Mouse (Mus musculus): ENCODE results near the gene Rhebl1. TPM values are rescaled to one million over a fixed set of nuclear protein-coding genes. Genes with fewer than 3 reads are reported as not detected.
"Not testable (repeated sequence)": the region's sequence is repeated elsewhere in the genome, so short reads cannot be mapped to it uniquely, and the experiment has no call there.

The Rhebl1 gene
- polyA plus RNA-seq, 1 experiment from 2014 or later, result 20.1 TPM

DNA sequence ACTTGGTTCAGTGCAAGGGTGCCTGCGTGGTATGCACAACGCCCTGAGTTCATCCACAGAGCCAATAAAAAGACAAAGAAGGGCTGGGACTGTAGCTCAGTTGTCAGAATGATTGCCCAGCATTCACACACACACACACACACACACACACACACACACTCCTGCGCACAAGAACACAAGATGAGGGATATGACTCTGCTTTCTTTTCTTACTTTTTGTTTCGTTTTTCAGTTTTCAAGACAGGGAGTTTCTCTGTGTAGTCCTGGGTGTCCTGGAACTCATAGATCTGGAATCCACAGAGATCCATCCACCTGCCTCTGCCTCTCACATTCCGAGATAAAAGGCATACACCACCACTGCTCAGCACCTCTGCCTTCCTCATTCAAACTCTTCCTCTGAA is 33.2 kb upstream of the Rhebl1 start:
- Histone ChIP-seq H3K36me3 (peaks cover 12% of the 10 kb centered on the region), H3K4me1 (peaks cover 10% of the 10 kb centered on the region; the same call in 1 of the 2 replicates), H3K27ac (replicated peaks) (no peak overlapping the region), H3K4me3 (no peak overlapping the region), H3K9me3 (no peaks in the 10 kb centered on the region), H3K9ac (replicated peaks) (no peak overlapping the region), H3K27me3 (no peaks in the 10 kb centered on the region), H3K4me2 (replicated peaks) (no peak overlapping the region)
- WGBS, result 87% methylated on average over 5 of the region's 5 CpGs
- no peak for ATAC-seq (ENCODE audit: low FRiP score, low read depth)

DNA sequence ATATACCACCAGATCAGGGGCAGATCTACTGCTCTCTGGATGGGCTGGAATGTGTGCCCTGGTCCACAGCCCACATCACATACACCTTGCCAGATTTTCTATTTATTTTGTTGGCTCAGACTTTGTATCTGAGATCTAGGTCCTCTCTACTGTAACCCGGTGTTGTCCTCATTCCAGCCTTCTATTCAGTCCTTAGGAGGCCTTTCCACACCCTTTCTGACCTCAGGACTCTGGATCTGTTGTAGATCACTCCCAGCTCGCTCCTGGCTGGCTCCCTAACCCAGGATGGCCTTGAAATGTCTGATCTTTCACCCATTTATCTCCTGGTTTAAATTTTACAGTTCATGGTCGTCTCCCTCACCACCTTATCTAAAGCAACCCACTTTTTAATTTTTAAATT is 30.3 kb upstream of the Rhebl1 start:
- Histone ChIP-seq H3K27ac (replicated peaks) (no peak overlapping the region), H3K4me1 (peaks cover 8% of the 10 kb centered on the region; the same call in 1 of the 2 replicates), H3K27me3 (no peaks in the 10 kb centered on the region), H3K9ac (replicated peaks) (no peak overlapping the region), H3K4me2 (replicated peaks) (no peak overlapping the region), H3K4me3 (no peak overlapping the region), H3K36me3 (no peaks in the 10 kb centered on the region), H3K9me3 (no peaks in the 10 kb centered on the region)
- ATAC-seq (ENCODE audit: low FRiP score, low read depth), result no peak
- 77% methylated on average over 3 of the region's 3 CpGs for WGBS

DNA sequence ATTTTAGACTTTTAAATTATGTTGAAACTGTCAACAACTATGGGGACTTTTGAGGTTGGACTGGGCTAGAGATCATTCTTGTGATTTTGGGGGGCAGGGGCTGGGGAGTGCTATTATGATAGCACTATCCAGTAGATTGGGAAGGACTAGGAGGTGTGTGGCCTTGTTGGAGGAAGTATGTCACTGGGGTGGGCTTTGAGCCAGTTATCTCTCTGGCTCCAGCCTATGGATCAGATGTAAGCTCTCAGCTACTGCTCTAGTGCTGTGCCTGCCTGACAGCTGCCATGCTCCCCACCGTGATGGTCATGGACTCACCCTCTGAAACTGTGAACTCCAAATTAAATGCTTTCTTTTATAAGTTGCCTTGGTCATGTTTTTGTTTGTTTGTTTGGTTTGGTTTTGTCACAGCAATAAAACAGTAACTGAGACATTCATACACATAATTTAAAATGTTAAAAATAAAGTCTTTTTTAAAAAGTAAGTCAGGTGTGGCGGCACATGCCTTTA is 28.7 kb upstream of the Rhebl1 start:
- H3K27ac ChIP-seq (replicated peaks), result no peak overlapping the region
- H3K27me3 ChIP-seq, result no peaks in the 10 kb centered on the region
- H3K4me2 ChIP-seq (replicated peaks), result no peak overlapping the region
- peaks cover 7% of the 10 kb centered on the region for H3K4me1 ChIP-seq
- H3K9me3 ChIP-seq, result no peaks in the 10 kb centered on the region
- no peak for ATAC-seq (ENCODE audit: low FRiP score, low read depth)
- no peaks in the 10 kb centered on the region for H3K36me3 ChIP-seq
- no peak overlapping the region for H3K4me3 ChIP-seq
- no peak overlapping the region for H3K9ac ChIP-seq (replicated peaks)
- WGBS, result 86% methylated on average over 2 of the region's 2 CpGs

DNA sequence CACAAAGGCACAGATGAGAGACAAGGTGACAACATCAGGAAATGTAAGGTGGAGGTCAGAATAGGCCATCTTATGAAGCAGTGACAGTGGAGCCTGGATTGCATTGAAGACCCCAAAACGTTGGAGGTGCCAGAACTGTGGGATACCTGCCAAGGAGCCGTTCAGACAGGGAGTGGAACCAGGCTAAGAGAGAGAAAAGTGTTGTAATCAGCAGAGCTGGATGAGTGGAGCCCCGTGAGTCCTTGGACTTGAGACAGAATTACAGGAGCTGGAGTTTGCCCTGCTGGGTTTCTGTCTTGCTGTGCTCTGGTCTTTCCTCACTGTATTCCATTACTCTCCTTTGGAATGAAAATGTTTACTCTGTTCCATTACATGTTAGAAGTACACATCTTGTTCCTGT is 28.2 kb upstream of the Rhebl1 start:
- H3K4me1 ChIP-seq, result peaks cover 7% of the 10 kb centered on the region
- H3K27ac ChIP-seq (replicated peaks), result no peak overlapping the region
- H3K9ac ChIP-seq (replicated peaks), result no peak overlapping the region
- 74% methylated on average over 3 of the region's 3 CpGs for WGBS
- no peak for ATAC-seq (ENCODE audit: low FRiP score, low read depth)
- no peak overlapping the region for H3K4me3 ChIP-seq
- H3K27me3 ChIP-seq, result no peaks in the 10 kb centered on the region
- no peaks in the 10 kb centered on the region for H3K36me3 ChIP-seq
- H3K4me2 ChIP-seq (replicated peaks), result no peak overlapping the region
- no peaks in the 10 kb centered on the region for H3K9me3 ChIP-seq

DNA sequence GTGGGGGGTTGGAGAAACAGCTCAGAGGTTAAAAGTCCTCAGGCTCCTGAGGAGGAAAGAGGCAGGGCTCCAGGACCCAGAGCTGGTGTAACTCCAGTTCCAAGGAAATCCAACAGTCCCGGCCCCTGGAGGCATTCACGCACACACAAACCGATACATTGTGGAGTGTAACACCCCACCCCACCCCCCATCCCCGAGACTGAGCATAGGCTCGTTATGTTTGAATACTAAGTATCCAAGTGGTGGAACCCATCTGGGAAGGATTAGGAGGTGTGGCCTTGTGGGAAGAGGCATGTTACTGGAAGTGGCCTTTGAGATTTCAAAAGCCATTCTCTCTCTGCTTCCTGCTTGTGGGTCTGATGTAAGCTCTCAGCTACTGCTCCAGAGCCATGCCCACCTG is 27.2 kb upstream of the Rhebl1 start:
- no peak overlapping the region for H3K4me2 ChIP-seq (replicated peaks)
- no peaks in the 10 kb centered on the region for H3K9me3 ChIP-seq
- 78% methylated on average over 5 of the region's 5 CpGs for WGBS
- no peaks in the 10 kb centered on the region for H3K27me3 ChIP-seq
- ATAC-seq (ENCODE audit: low FRiP score, low read depth), result no peak
- no peak overlapping the region for H3K27ac ChIP-seq (replicated peaks)
- no peaks in the 10 kb centered on the region for H3K36me3 ChIP-seq
- H3K9ac ChIP-seq (replicated peaks), result no peak overlapping the region
- no peak overlapping the region for H3K4me3 ChIP-seq
- peaks cover 12% of the 10 kb centered on the region for H3K4me1 ChIP-seq

DNA sequence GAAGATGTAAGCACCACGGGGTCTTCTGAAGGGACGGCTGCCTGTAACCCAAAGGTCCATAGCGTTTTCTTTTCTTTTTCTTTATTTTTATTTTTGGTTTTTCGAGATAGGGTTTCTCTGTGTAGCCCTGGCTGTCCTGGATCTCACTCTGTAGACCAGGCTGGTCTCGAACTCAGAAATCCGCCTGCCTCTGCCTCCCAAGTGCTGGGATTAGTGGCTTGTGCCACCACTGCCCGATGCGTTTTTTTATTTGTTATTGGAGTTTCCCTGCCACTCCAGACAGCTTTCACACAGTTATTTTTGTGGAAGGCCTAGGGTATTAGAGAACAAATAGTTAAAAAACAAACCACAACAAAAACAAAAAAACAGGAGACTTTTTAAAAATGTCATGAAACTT is 24.2 kb upstream of the Rhebl1 start:
- 24% methylated on average over 8 of the region's 8 CpGs for WGBS
- H3K4me2 ChIP-seq (replicated peaks), result peak overlapping the region; percentile 86
- ATAC-seq (ENCODE audit: low FRiP score, low read depth); H3K9me3 ChIP-seq; H3K27me3 ChIP-seq: not testable (repeated sequence)
- H3K36me3 ChIP-seq, result peaks cover 14% of the 10 kb centered on the region
- H3K4me3 ChIP-seq, result peak overlapping the region; percentile 91
- H3K27ac ChIP-seq (replicated peaks), result peak overlapping the region; percentile 36
- peak overlapping the region; percentile 91 for H3K9ac ChIP-seq (replicated peaks)
- H3K4me1 ChIP-seq, result peaks cover 30% of the 10 kb centered on the region

DNA sequence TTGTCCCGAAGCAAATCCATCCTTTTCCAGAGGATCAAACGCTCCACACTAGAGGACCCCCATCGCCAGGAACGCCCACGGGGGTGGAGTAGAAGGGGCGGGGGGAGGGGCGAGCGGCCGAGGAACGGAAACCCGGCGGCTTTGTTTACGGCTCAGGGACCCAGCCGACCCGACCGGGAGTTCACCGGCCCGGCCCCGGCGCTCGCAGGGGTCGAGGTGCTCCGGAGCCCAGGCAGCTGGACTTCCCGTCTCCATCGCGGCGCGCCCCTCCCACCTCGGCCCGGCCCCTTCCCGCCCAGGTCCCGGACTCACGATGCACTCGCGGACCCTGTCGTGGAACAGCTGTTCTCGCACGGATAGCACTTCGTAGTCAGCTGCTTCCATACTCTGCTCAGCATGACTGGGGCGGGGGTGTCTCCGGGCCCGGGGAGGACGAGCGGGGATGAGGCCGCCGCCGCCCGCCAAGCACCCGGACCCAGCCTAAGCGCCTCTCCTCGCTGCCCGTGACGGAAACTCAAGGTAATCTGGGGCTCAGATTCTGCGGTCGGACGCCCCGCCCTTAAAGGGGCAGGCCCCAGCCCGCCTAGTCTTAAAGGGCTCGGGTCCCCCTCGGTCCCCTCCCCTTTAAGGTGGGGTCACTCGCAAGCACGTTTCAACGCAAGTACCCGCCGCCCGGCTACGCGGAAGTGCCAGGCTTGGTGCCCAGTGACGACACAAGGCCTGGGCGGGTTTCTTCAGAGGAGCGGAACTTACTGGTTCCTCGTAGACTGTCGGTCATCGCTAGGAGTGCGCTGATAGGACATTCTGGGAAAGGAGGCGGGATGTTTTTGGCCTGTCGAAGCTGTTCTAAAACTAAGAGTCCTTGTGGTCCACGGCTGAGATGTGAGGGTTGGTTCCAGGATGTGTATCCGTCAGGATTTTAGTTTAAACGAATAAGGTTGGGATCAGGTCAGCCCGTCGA is 23.5 kb upstream of the Rhebl1 start, which contains the start of gene Lmbr1l:
TSS of gene Lmbr1l (minus strand) at position 694 of the 961 bp plus-strand sequence.
- peak; percentile 98 for ATAC-seq (ENCODE audit: low FRiP score, low read depth)
- Histone ChIP-seq H3K9me3 (no peaks in the 10 kb centered on the region), H3K9ac (replicated peaks) (peak within 1 kb of the TSS; percentile 91), H3K4me1 (peaks cover 30% of the 10 kb centered on the region), H3K4me2 (replicated peaks) (peak within 1 kb of the TSS; percentile 86), H3K27ac (replicated peaks) (peak within 1 kb of the TSS; percentile 96), H3K27me3 (no peaks in the 10 kb centered on the region), H3K4me3 (peak within 1 kb of the TSS; percentile 91), H3K36me3 (peaks cover 21% of the 10 kb centered on the region)
- WGBS, result under 1% methylated on average over 82 of the region's 82 CpGs

DNA sequence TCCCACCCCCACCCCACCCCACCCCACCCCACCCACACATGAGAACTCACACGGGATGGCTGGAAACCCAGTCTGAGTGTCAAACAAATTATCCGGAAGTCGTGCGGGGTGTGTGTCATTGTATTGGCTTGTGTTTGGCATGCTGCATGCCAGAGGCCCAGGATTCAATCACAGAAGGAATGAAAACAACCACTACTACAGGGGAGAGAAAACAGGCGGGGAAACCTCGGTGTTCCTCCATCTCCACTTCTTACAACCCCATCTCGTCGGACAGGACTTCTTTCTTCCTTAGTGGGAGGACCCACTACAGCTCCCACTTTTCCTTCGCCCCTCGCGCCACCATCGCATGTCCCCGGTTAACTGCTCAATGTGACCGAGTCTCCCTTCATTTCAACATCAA is 22.8 kb upstream of the Rhebl1 start:
- WGBS, result under 1% methylated on average over 14 of the region's 14 CpGs
- Histone ChIP-seq H3K36me3 (peaks cover 28% of the 10 kb centered on the region), H3K27ac (replicated peaks) (peak overlapping the region; percentile 96), H3K9ac (replicated peaks) (peak overlapping the region; percentile 91), H3K4me3 (peak overlapping the region; percentile 91), H3K9me3 (no peaks in the 10 kb centered on the region), H3K27me3 (no peaks in the 10 kb centered on the region), H3K4me2 (replicated peaks) (peak overlapping the region; percentile 86), H3K4me1 (peaks cover 30% of the 10 kb centered on the region)
- no peak for ATAC-seq (ENCODE audit: low FRiP score, low read depth)

DNA sequence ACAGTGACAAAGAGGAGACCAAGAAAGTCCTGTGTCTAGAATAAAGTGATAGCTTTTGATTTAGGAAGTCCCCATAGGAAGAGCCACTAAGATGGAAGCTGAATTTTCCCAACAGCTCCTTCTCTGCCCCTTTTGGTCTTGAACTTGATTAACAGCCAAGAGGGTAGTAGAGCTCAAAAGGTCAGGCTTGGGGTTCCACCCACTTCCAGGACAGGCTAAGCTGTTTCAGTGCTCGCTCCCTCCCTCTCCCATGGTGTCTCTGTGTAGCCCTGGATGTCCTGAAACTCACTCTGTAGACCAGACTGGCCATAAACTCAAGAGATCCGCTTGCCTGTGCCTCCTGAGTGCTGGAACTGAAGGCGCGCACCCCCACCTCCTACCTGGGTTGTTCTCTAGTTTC is 21.7 kb upstream of the Rhebl1 start:
- Histone ChIP-seq H3K9ac (replicated peaks) (peak overlapping the region; percentile 91), H3K9me3 (no peaks in the 10 kb centered on the region), H3K4me1 (peaks cover 30% of the 10 kb centered on the region), H3K4me3 (peak overlapping the region; percentile 91), H3K36me3 (peaks cover 39% of the 10 kb centered on the region), H3K27me3 (no peaks in the 10 kb centered on the region), H3K27ac (replicated peaks) (no peak overlapping the region), H3K4me2 (replicated peaks) (peak overlapping the region; percentile 86)
- no peak for ATAC-seq (ENCODE audit: low FRiP score, low read depth)
- 91% methylated on average over 4 of the region's 4 CpGs for WGBS

DNA sequence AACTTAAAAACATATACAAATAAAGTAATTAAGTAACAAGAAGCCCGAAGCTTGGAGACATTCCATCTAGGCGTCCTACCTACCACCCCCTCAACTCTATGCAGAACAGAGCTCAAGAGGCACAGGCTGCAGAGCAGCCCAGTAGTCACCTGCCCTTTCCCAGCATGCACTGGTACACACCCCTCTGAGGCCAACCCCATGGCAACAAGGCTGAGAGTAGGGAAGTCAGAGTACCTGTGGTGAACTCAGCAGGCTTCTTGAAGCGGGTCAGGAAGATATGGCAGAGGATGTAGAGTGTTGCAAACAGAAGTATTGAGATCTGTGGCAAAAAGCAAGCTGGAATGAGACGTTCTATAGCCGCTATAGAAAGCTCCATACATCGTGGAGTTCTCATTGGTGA is 20.6 kb upstream of the Rhebl1 start:
- Histone ChIP-seq H3K27ac (replicated peaks) (no peak overlapping the region), H3K4me3 (no peak overlapping the region), H3K4me1 (peaks cover 30% of the 10 kb centered on the region), H3K9ac (replicated peaks) (no peak overlapping the region), H3K9me3 (no peaks in the 10 kb centered on the region), H3K36me3 (peaks cover 50% of the 10 kb centered on the region), H3K4me2 (replicated peaks) (no peak overlapping the region), H3K27me3 (no peaks in the 10 kb centered on the region)
- ATAC-seq (ENCODE audit: low FRiP score, low read depth), result no peak
- WGBS, result 89% methylated on average over 6 of the region's 6 CpGs

DNA sequence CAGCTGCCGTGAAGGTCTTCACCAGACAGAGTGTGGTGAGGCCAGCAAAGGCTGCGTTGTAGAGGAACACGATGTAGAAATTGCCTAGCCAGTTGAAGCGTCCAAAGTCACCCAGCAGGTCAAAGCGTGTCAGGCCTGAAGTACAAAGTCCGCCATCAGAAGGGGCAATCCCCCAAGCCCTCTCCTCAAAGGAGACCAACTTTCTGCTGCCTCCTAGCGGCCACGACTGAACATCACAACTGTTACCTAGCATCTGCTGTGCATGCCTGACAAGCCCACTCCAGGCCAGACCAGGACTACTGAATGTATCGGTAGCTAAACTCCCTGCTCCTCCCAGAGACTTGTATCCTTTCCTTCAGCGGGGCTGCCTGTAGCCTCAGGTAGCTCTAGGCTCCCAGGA is 10.4 kb upstream of the Rhebl1 start:
- Histone ChIP-seq H3K27ac (replicated peaks) (no peak overlapping the region), H3K4me1 (no peaks in the 10 kb centered on the region), H3K9ac (replicated peaks) (no peak overlapping the region), H3K4me3 (no peak overlapping the region), H3K36me3 (peaks cover 64% of the 10 kb centered on the region), H3K4me2 (replicated peaks) (no peak overlapping the region), H3K27me3 (peaks cover 11% of the 10 kb centered on the region), H3K9me3 (no peaks in the 10 kb centered on the region)
- ATAC-seq (ENCODE audit: low FRiP score, low read depth), result no peak
- 27% methylated on average over 10 of the region's 10 CpGs for whole genome bisulfite sequencing

DNA sequence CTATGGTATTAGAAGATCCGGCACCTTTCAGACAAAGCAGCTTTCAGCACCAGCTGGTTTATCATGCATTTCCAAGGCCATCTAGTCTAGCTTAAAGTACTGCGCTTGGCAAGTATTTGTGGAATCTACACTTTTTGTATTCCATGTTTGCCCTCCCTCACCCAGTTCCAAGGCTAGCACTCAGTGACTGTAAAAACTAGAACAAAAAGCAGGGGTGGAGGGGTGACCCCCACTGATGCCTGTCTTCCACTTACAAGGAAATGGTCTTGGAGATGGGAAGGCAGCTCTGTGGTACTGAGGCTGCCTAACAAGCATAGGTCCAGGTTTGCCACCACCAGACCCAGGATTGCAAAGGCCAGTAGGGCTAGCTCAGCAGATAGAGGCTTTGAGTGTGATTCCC is 8.3 kb upstream of the Rhebl1 start:
- Histone ChIP-seq H3K9me3 (no peaks in the 10 kb centered on the region), H3K4me1 (peaks cover 9% of the 10 kb centered on the region), H3K4me2 (replicated peaks) (no peak overlapping the region), H3K36me3 (peaks cover 43% of the 10 kb centered on the region), H3K4me3 (no peak overlapping the region), H3K27me3 (peaks cover 31% of the 10 kb centered on the region), H3K27ac (replicated peaks) (no peak overlapping the region), H3K9ac (replicated peaks) (no peak overlapping the region)
- no peak for ATAC-seq (ENCODE audit: low FRiP score, low read depth)
- 94% methylated on average over 2 of the region's 2 CpGs for WGBS
